Mouse (Mus musculus) MEL (cell line): Measurements from ENCODE around the gene Hsh2d. TPM values are rescaled to one million over a fixed set of nuclear protein-coding genes. Genes with fewer than 3 reads are reported as not detected.

Source experiments
- DNase-seq: peaks from one replicate; pipeline ENCODE4 v3.0.0; 2011; ENCODE audit warnings: low read depth, low spot score
- H3K27ac ChIP-seq: 2 replicates; pipeline ENCODE4 v1.5.1; 2012; ENCODE audit warnings: low read depth, mild to moderate bottlenecking, control low read depth, low read length, moderate library complexity; ENCODE audit not compliant: control insufficient read depth
- H3K27me3 ChIP-seq, 2 experiments: fragments of 150-350 bp in 1 of 2; sonication (generic) in 1 of 2; 2 replicates each; pipeline ENCODE4 v1.6.1; 2012; ENCODE audit warnings: low read length in 2 of 2, mild to moderate bottlenecking in 2 of 2, improper control_type of control experiment in 1 of 2, moderate library complexity in 1 of 2; ENCODE audit not compliant: insufficient read depth in 2 of 2, control insufficient read depth in 1 of 2
- H3K36me3 ChIP-seq, 2 experiments: 2 replicates each; pipeline ENCODE4 v1.6.1; 2012 to 2014; ENCODE audit warnings: low read length in 2 of 2, improper control_type of control experiment in 1 of 2, inconsistent platforms in 1 of 2, mild to moderate bottlenecking in 1 of 2; ENCODE audit not compliant: insufficient read depth in 2 of 2, control insufficient read depth in 1 of 2
- H3K4me1 ChIP-seq, 2 experiments: fragments of 150-350 bp in 1 of 2; sonication (generic) in 1 of 2; 2 replicates each; pipeline ENCODE4 v1.6.1; 2012; ENCODE audit warnings: low read length in 2 of 2, improper control_type of control experiment in 1 of 2, mild to moderate bottlenecking in 1 of 2; ENCODE audit not compliant: insufficient read depth in 2 of 2, control insufficient read depth in 1 of 2
- H3K4me3 ChIP-seq, 2 experiments: fragments of 150-350 bp in 1 of 2; sonication (generic) in 1 of 2; 2 replicates each; pipeline ENCODE4 v1.5.1; 2012; ENCODE audit warnings: low read depth in 2 of 2, low read length in 2 of 2, mild to moderate bottlenecking in 2 of 2, moderate library complexity in 2 of 2, control low read depth in 1 of 2, improper control_type of control experiment in 1 of 2; ENCODE audit not compliant: control insufficient read depth in 1 of 2, insufficient read depth in 1 of 2
- H3K79me2 ChIP-seq: 2 replicates; pipeline ENCODE4 v1.6.1; 2012; ENCODE audit warnings: mild to moderate bottlenecking, low read length, moderate library complexity; ENCODE audit not compliant: control insufficient read depth, poor library complexity, insufficient read depth
- H3K9ac ChIP-seq: 2 replicates; pipeline ENCODE4 v1.6.1; 2012; ENCODE audit warnings: low read depth, mild to moderate bottlenecking, control low read depth, low read length, moderate library complexity; ENCODE audit not compliant: control insufficient read depth, poor library complexity, severe bottlenecking
- H3K9me3 ChIP-seq: fragments of 150-350 bp; sonication (generic); replicated peaks from 2 replicates; pipeline ENCODE4 v1.6.1; 2012; ENCODE audit warnings: mild to moderate bottlenecking, low read length, improper control_type of control experiment, moderate library complexity; ENCODE audit not compliant: insufficient read depth
- CHD1 ChIP-seq: IDR thresholded peaks from 2 replicates; pipeline ENCODE4 v1.6.1; 2012; ENCODE audit warnings: low read depth, mild to moderate bottlenecking, inconsistent platforms, low read length, improper control_type of control experiment
- ELF1 ChIP-seq: IDR thresholded peaks from 2 replicates; pipeline ENCODE4 v1.6.1; 2014; ENCODE audit warnings: low read depth, mild to moderate bottlenecking, inconsistent platforms, low read length, improper control_type of control experiment, moderate library complexity
- ETS1 ChIP-seq: IDR thresholded peaks from 2 replicates; pipeline ENCODE4 v1.6.1; 2012; ENCODE audit warnings: low read depth, mild to moderate bottlenecking, inconsistent platforms, low read length, improper control_type of control experiment, moderate library complexity
- GATA1 ChIP-seq: IDR thresholded peaks from 2 replicates; pipeline ENCODE4 v1.6.1; 2011; ENCODE audit warnings: low read depth, low read length, improper control_type of control experiment
- KAT2A ChIP-seq: conservative IDR thresholded peaks from 2 replicates; pipeline ENCODE4 v1.6.1; 2012; ENCODE audit warnings: low read depth, low read length, improper control_type of control experiment, inconsistent platforms
- MAZ ChIP-seq: IDR thresholded peaks from 2 replicates; pipeline ENCODE4 v1.6.1; 2012; ENCODE audit warnings: low read depth, mild to moderate bottlenecking, inconsistent platforms, low read length, improper control_type of control experiment
- MEF2A ChIP-seq: IDR thresholded peaks from 2 replicates; pipeline ENCODE4 v1.6.1; 2014; ENCODE audit warnings: low read depth, mild to moderate bottlenecking, inconsistent platforms, low read length, improper control_type of control experiment; ENCODE audit not compliant: poor library complexity, insufficient replicate concordance, severe bottlenecking; ENCODE audit errors: extremely low read depth
- MXI1 ChIP-seq: IDR thresholded peaks from 2 replicates; pipeline ENCODE4 v1.6.1; 2011; ENCODE audit warnings: mild to moderate bottlenecking, low read depth, low read length, improper control_type of control experiment
- MYC ChIP-seq: IDR thresholded peaks from 2 replicates; pipeline ENCODE4 v1.6.1; 2011; ENCODE audit warnings: low read depth, mild to moderate bottlenecking, low read length, improper control_type of control experiment, moderate library complexity
- NELFE ChIP-seq: IDR thresholded peaks from 2 replicates; pipeline ENCODE4 v1.6.1; 2011; ENCODE audit warnings: low read depth, low read length, improper control_type of control experiment
- POLR2AphosphoS2 ChIP-seq: IDR thresholded peaks from 2 replicates; pipeline ENCODE4 v1.6.1; 2011; ENCODE audit warnings: low read length, improper control_type of control experiment
- POLR2AphosphoS5 ChIP-seq: IDR thresholded peaks from 2 replicates; pipeline ENCODE4 v1.6.1; 2012; ENCODE audit warnings: low read depth, borderline replicate concordance, mild to moderate bottlenecking, inconsistent platforms, low read length, moderate library complexity, mixed read lengths
- RAD21 ChIP-seq: IDR thresholded peaks from 2 replicates; pipeline ENCODE4 v1.6.1; 2011; ENCODE audit warnings: mild to moderate bottlenecking, low read depth, low read length, improper control_type of control experiment
- USF2 ChIP-seq, 2 experiments: IDR thresholded peaks; 2 replicates each; pipeline ENCODE4 v1.6.1; 2011 to 2012; ENCODE audit warnings: improper control_type of control experiment in 2 of 2, low read length in 2 of 2, borderline replicate concordance in 1 of 2, inconsistent platforms in 1 of 2, low read depth in 1 of 2, mild to moderate bottlenecking in 1 of 2; ENCODE audit not compliant: insufficient read depth in 1 of 2
- ZC3H11A ChIP-seq: IDR thresholded peaks from 2 replicates; pipeline ENCODE4 v1.6.1; 2012; ENCODE audit warnings: low read depth, mild to moderate bottlenecking, inconsistent platforms, low read length, improper control_type of control experiment
- ZMIZ1 ChIP-seq: IDR thresholded peaks from 2 replicates; pipeline ENCODE4 v1.6.1; 2012; ENCODE audit warnings: low read depth, mild to moderate bottlenecking, inconsistent platforms, low read length, improper control_type of control experiment, moderate library complexity
- polyA plus RNA-seq, 2 experiments: library from polyadenylated mRNA; stranded (reverse) in 1 of 2; unstranded in 1 of 2; fragments of >175 nt in 1 of 2; fragments of >200 nt in 1 of 2; gene quantifications; 2 replicates each; pipeline versions ENCODE4 v1.2.1 to v1.2.4; 2012; ENCODE audit warnings: low replicate concordance in 2 of 2, low read depth in 1 of 2; ENCODE audit not compliant: insufficient read length in 2 of 2, insufficient read depth in 1 of 2, missing spikeins in 1 of 2
- total RNA-seq: library from RNA; depleted of rRNA; stranded (reverse); fragments of 300-350 nt; gene quantifications from 2 replicates; pipeline ENCODE4 v1.2.3, GENCODE M21; 2012

The Hsh2d gene
- total and polyA plus RNA-seq, 3 experiments: 0.04 to 0.13 TPM; not detected in 1

DNA sequence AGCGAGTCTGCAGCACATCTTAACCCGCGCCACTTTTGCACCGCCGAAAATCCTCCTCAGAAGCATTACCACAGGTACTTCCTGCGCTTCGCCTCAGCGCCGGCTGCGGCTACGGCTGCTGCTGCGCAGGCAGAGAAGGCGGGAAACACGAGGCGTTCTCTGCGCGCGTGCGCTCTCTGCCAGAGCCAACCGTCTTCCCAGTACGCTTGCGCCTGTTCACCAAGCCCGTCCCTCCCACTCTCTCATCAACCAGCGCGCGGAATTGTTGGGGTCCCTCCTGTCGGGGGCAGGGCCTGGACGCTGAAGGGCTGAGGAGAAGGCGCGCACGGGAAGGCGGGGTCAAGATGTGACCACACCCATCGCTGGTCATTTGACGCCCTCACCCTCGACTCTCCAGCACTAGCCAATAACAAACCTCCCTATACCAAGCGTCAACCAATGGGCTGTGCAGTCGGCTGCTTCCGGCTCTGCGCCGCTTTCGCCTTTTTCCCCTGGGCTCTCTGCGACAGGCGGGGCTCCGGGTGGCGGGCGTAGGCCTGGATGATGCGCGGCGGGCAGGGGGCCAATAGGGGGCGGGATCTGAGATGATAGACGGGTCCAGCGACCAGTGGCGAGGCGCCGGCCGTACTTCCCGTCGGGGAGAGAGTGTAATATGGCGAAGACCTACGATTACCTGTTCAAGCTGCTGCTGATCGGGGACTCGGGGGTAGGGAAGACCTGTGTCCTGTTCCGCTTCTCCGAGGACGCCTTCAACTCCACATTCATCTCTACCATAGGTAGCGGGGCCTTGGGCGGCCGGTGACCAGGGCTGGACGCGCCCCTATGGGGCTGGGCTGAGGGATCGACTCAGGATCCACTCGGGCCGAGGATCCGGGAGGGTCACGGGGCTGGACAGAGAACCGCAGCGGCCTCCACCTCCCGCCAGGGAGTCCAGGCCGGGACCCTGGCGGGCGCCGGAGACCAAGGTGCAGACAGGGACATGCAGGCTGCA is 28.4 kb upstream of the Hsh2d start, which contains the start of gene Rab8a (continued):
- peak; percentile 58; the same call in 1 of the 2 replicates for TF ChIP-seq POLR2AphosphoS2
- TF ChIP-seq MYC: peak; percentile 69

DNA sequence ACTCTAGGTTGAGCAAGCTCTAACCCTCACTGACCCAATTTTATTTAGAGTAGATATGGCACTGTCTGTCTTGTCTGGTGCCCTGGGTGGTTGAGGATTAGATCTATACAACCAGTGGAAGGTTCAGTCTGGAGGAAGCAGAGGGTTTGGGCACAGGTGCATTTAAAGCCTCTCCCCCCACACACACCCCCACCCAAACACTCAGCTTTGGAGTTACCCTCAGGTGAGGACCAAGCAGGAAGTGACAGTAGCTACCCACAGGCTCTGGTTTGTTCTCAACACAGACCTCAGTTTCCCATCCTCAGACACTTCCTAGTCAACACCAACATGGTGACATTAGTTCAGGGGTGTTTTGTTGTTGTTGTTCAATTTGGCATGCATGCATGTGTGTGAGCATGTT is 26.6 kb upstream of the Hsh2d start:
- no peaks in the 10 kb centered on the region for H3K27me3 ChIP-seq
- H3K9ac ChIP-seq: no peak overlapping the region
- H3K4me1 ChIP-seq: peaks cover 10 to 23% of the 10 kb centered on the region in 2 experiments
- peaks cover 4 to 34% of the 10 kb centered on the region in 2 experiments for H3K36me3 ChIP-seq
- TF ChIP-seq KAT2A (no peak), ETS1 (no peak), POLR2AphosphoS5 (no peak), ELF1 (no peak), POLR2AphosphoS2 (no peak), MXI1 (no peak), MEF2A (no peak), MAZ (no peak), ZC3H11A (no peak), USF2 (IDR thresholded peaks at IDR 0.05; ENCODE audit: borderline replicate concordance in 1 of 2, insufficient read depth in 1 of 2, low read depth in 1 of 2, low read length in 2 of 2) (no peak), ZMIZ1 (no peak), NELFE (no peak), CHD1 (no peak), RAD21 (no peak), GATA1 (no peak)
- peaks cover 34% of the 10 kb centered on the region for H3K79me2 ChIP-seq
- H3K9me3 ChIP-seq: no peaks in the 10 kb centered on the region
- H3K27ac ChIP-seq: no peak overlapping the region
- H3K4me3 ChIP-seq: no peak overlapping the region
- no peak for DNase-seq
